8 mouse cellular contexts compared by ENCODE assay signal in the genomic region with DNA sequence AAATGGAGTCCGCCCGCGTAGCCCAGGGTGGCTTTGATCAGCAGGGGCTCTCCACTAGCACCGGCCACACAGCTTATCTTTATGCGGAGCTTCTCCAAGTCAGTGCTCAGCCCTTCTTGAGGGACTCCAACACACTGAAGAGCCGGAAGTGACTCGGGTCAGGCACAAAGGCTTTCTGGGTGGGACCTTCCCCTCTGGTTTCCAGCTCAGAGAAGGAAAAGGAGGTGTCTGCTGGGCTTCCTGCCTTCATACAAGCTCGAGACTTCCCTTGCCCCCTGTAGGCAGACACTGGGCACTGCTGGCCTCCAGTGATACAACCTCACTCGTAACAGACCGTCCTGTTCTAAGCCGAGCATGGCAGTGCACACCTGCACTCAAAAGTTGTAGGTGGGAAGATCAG. TPM values are rescaled to one million over a fixed set of nuclear protein-coding genes. Genes with fewer than 3 reads are reported as not detected.
DNase-seq lines count a peak whose midpoint lies in the region; ATAC-seq and TF ChIP-seq lines count a peak whose summit lies in the region.

No protein-coding gene starts in this region.

- intact Hi-C loops in gastrocnemius, postnatal 36 days (cut with DNase I), result no loop called here

- H3K4me1 ChIP-seq in hindbrain, postnatal 0 days (ENCODE audit: insufficient read depth, low read length), result peaks cover 20% of the 10 kb centered on the region
- peaks cover 33% of the 10 kb centered on the region for H3K4me1 ChIP-seq in hindbrain, embryonic 16.5 days (ENCODE audit: control insufficient read depth, insufficient read depth, low read depth, low read length)
- peaks cover 2% of the 10 kb centered on the region for H3K4me1 ChIP-seq in bone marrow, adult 2 months (ENCODE audit: control insufficient read depth, insufficient read depth, low read length)
- H3K4me1 ChIP-seq in lung, embryonic 14.5 days (ENCODE audit: insufficient read depth), result peaks cover 66% of the 10 kb centered on the region

- no peaks in the 10 kb centered on the region for H3K36me3 ChIP-seq in hindbrain, postnatal 0 days (ENCODE audit: insufficient read depth, low read length)
- no peaks in the 10 kb centered on the region for H3K36me3 ChIP-seq in hindbrain, embryonic 16.5 days (ENCODE audit: control insufficient read depth, insufficient read depth, low read length)
- H3K36me3 ChIP-seq in lung, embryonic 14.5 days (ENCODE audit: insufficient read depth), result 0 out of 2 replicates have a peak, but pooled peaks cover 7% of the 10 kb centered on the region

- TF ChIP-seq CTCF in hindbrain, postnatal 0 days (IDR thresholded peaks at IDR 0.05; ENCODE audit: low read depth), result peak; percentile 61
- peak; percentile 40; the same call in 1 of the 2 replicates for TF ChIP-seq CTCF in bone marrow, adult 2 months (IDR thresholded peaks at IDR 0.05; ENCODE audit: control insufficient read depth, insufficient read depth, low read length)
- TF ChIP-seq CTCF in lung, embryonic 14.5 days (IDR thresholded peaks at IDR 0.05; ENCODE audit: low read depth), result peak; percentile 72

- no peak overlapping the region for H3K27ac ChIP-seq in hindbrain, postnatal 0 days
- H3K27ac ChIP-seq in hindbrain, embryonic 16.5 days (ENCODE audit: low read depth, low read length), result no peak overlapping the region
- H3K27ac ChIP-seq in bone marrow, adult 2 months (ENCODE audit: control insufficient read depth, insufficient read depth, low read depth, low read length, poor library complexity), result no peak overlapping the region
- no peak overlapping the region for H3K27ac ChIP-seq in lung, embryonic 14.5 days (ENCODE audit: low read depth)

- no peak overlapping the region for H3K4me2 ChIP-seq in hindbrain, postnatal 0 days (ENCODE audit: low read depth, low read length)
- H3K4me2 ChIP-seq in hindbrain, embryonic 16.5 days (ENCODE audit: low read length), result no peak overlapping the region
- H3K4me2 ChIP-seq in lung, embryonic 14.5 days, result peak overlapping the region; percentile 43

- ATAC-seq in hindbrain, postnatal 0 days, result no peak
- ATAC-seq in hindbrain, embryonic 16.5 days, result no peak
- no peak for ATAC-seq in lung, embryonic 14.5 days (ENCODE audit: insufficient read depth)
- ATAC-seq in erythroid progenitor cell, adult 5-6 weeks (replicated peaks; ENCODE audit: low FRiP score, poor library complexity, severe bottlenecking), result no peak

- no peaks in the 10 kb centered on the region for H3K9me3 ChIP-seq in hindbrain, postnatal 0 days (ENCODE audit: low read length)
- no peaks in the 10 kb centered on the region for H3K9me3 ChIP-seq in hindbrain, embryonic 16.5 days (ENCODE audit: control insufficient read depth, low read length)
- no peaks in the 10 kb centered on the region for H3K9me3 ChIP-seq in lung, embryonic 14.5 days (ENCODE audit: low read depth, low read length)

- no peak for TF ChIP-seq POLR2A in bone marrow, adult 2 months (IDR thresholded peaks at IDR 0.05; ENCODE audit: borderline replicate concordance, control insufficient read depth, low read depth, low read length)

- WGBS in hindbrain, postnatal 0 days, result 81% methylated on average over 11 of the region's 11 CpGs
- WGBS in hindbrain, embryonic 16.5 days, result 88% methylated on average over 11 of the region's 11 CpGs
- 57% methylated on average over 11 of the region's 11 CpGs for WGBS in bone marrow, adult 2 months
- WGBS in lung, embryonic 14.5 days, result 73% methylated on average over 11 of the region's 11 CpGs

- no peaks in the 10 kb centered on the region for H3K27me3 ChIP-seq in hindbrain, postnatal 0 days (ENCODE audit: insufficient read depth, low read length)
- no peaks in the 10 kb centered on the region for H3K27me3 ChIP-seq in hindbrain, embryonic 16.5 days (replicated peaks; ENCODE audit: control insufficient read depth, insufficient read depth, low read length)
- no peaks in the 10 kb centered on the region for H3K27me3 ChIP-seq in lung, embryonic 14.5 days (ENCODE audit: insufficient read depth, low read length)

- no peak overlapping the region for H3K9ac ChIP-seq in hindbrain, postnatal 0 days (replicated peaks; ENCODE audit: low read length)
- H3K9ac ChIP-seq in hindbrain, embryonic 16.5 days (ENCODE audit: low read depth, low read length), result no peak overlapping the region
- no peak overlapping the region for H3K9ac ChIP-seq in lung, embryonic 14.5 days

- no peak overlapping the region for H3K4me3 ChIP-seq in hindbrain, postnatal 0 days (ENCODE audit: low read length)
- no peak overlapping the region for H3K4me3 ChIP-seq in hindbrain, embryonic 16.5 days (ENCODE audit: low read length)
- H3K4me3 ChIP-seq in bone marrow, adult 2 months (replicated peaks; ENCODE audit: control insufficient read depth, low read depth, low read length), result no peak overlapping the region
- peak overlapping the region; percentile 10; the same call in 1 of the 2 replicates for H3K4me3 ChIP-seq in lung, embryonic 14.5 days (ENCODE audit: low read depth, low read length)

- DNase-seq in hindbrain, postnatal 0 days (ENCODE audit: low spot score), result no peak
- DNase-seq in induced T-regulatory cell, adult 2 months (ENCODE audit: low read depth), result peak; percentile 81
- DNase-seq in lung, embryonic 14.5 days, result peak; percentile 72
- no peak for DNase-seq in cerebellum, adult 8-10 months
- DNase-seq in gastrocnemius, postnatal 36 days, result no peak

RNA-seq across cellular contexts. Expression of a gene that starts 6.6 kb away (rescaled TPM):
- 72.4 and 113 TPM in 2 replicates for total RNA-seq in hindbrain, postnatal 0 days (2014; rRNA removed)
- polyA plus RNA-seq in hindbrain, postnatal 0 days (2015; fragmentation: Nextera tagmentation; extraction: Ambion mirVana), result 26.6 and 31.6 TPM in 2 replicates
- 42.4 and 54.9 TPM in 2 replicates for polyA plus RNA-seq in hindbrain, embryonic 16.5 days (2015; fragmentation: Nextera tagmentation; extraction: Ambion mirVana)
- polyA plus RNA-seq in bone marrow, adult 2 months (2011; ENCODE audit: insufficient read depth, insufficient read length, low replicate concordance, missing spikeins), result 4.9 and 19.1 TPM in 2 replicates
- polyA plus RNA-seq in lung, embryonic 14.5 days (2014; fragmentation: Nextera tagmentation; extraction: Ambion mirVana), result 77.3 and 78.3 TPM in 2 replicates
- total RNA-seq in erythroid progenitor cell, adult 5-6 weeks (2015; ENCODE audit: low replicate concordance), result 0.84 and 3.6 TPM in 2 replicates
- total RNA-seq in erythroid progenitor cell, adult 5-6 weeks (2017; ENCODE audit: low replicate concordance), result 0.39 TPM in 1 of 2 replicates, not detected in the other
- 10 to 100 TPM; 23.2 to 30.0 TPM for total RNA-seq in gastrocnemius, postnatal 36 days (2021)

RNA-seq across cellular contexts. Expression of a gene that starts 50.3 kb away (rescaled TPM):
- 4.0 and 5.4 TPM in 2 replicates for total RNA-seq in hindbrain, postnatal 0 days (2014; rRNA removed)
- polyA plus RNA-seq in hindbrain, postnatal 0 days (2015; fragmentation: Nextera tagmentation; extraction: Ambion mirVana), result 1.7 and 2.0 TPM in 2 replicates
- 1.1 and 1.2 TPM in 2 replicates for polyA plus RNA-seq in hindbrain, embryonic 16.5 days (2015; fragmentation: Nextera tagmentation; extraction: Ambion mirVana)
- 0.50 and 3.6 TPM in 2 replicates for polyA plus RNA-seq in bone marrow, adult 2 months (2011; ENCODE audit: insufficient read depth, insufficient read length, low replicate concordance, missing spikeins)
- polyA plus RNA-seq in lung, embryonic 14.5 days (2014; fragmentation: Nextera tagmentation; extraction: Ambion mirVana), result 3.3 and 4.3 TPM in 2 replicates
- not detected in 2 replicates for total RNA-seq in erythroid progenitor cell, adult 5-6 weeks (2015; ENCODE audit: low replicate concordance)
- not detected in 2 replicates for total RNA-seq in erythroid progenitor cell, adult 5-6 weeks (2017; ENCODE audit: low replicate concordance)
- total RNA-seq in gastrocnemius, postnatal 36 days (2021), result 1 to 10 TPM; 3.4 to 4.0 TPM

RNA-seq across cellular contexts. Expression of a gene that starts 58.6 kb away (rescaled TPM):
- 323 and 374 TPM in 2 replicates for total RNA-seq in hindbrain, postnatal 0 days (2014; rRNA removed)
- 158 and 178 TPM in 2 replicates for polyA plus RNA-seq in hindbrain, postnatal 0 days (2015; fragmentation: Nextera tagmentation; extraction: Ambion mirVana)
- polyA plus RNA-seq in hindbrain, embryonic 16.5 days (2015; fragmentation: Nextera tagmentation; extraction: Ambion mirVana), result 132 and 147 TPM in 2 replicates
- 12.3 and 34.2 TPM in 2 replicates for polyA plus RNA-seq in bone marrow, adult 2 months (2011; ENCODE audit: insufficient read depth, insufficient read length, low replicate concordance, missing spikeins)
- 93.2 and 99.6 TPM in 2 replicates for polyA plus RNA-seq in lung, embryonic 14.5 days (2014; fragmentation: Nextera tagmentation; extraction: Ambion mirVana)
- 6.8 and 18.9 TPM in 2 replicates for total RNA-seq in erythroid progenitor cell, adult 5-6 weeks (2015; ENCODE audit: low replicate concordance)
- 2.1 and 2.9 TPM in 2 replicates for total RNA-seq in erythroid progenitor cell, adult 5-6 weeks (2017; ENCODE audit: low replicate concordance)
- total RNA-seq in gastrocnemius, postnatal 36 days (2021), result 10 to 100 TPM; 46.7 to 50.7 TPM

Comparison
In these comparisons a context has a peak if more than half of its experiments do, and no peak if none do; other contexts are left out.
1. DNase-seq: peak in induced T-regulatory cell, adult 2 months (single experiment) and lung, embryonic 14.5 days (single experiment); none in hindbrain, postnatal 0 days (single experiment), cerebellum, adult 8-10 months (single experiment) and gastrocnemius, postnatal 36 days (0 of 2).
2. Peak in every context shown above with its lines, with median percentiles within 50 percentile points of each other: CTCF ChIP-seq.